In the genomic region with DNA sequence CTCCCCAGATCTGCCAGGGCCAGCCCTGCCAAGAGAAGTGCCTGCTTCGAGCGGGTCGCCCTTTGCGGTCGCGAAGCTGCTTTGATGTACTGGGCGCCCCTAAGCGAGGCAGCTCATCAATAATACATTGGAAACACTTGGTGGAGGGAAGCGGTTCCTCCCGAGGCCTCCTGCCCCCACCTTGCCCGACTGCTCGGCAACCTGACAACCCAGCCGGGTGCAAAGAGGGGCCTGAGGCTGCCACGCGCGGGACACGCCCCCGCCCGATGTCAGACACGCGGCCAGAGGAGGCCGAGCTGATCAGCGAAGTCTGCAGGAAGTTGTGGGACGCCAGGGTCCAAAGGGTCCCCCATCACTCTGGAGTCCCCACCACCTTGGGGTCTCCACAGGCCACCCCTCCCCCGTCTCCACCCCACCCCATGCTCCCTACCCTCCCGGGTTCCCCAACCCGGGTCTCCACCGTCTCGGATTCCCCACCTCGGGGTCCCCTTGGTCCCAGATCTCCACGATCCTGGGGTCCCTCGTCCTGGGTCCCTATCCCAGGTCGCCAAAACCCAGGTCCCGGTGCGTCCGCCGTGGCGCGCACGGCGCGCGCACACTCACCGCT, we compare ENCODE assay signal across 8 mouse cellular contexts. TPM values are rescaled to one million over a fixed set of nuclear protein-coding genes. Genes with fewer than 3 reads are reported as not detected.
DNase-seq lines count a peak whose midpoint lies in the region; ATAC-seq and TF ChIP-seq lines count a peak whose summit lies in the region.

No protein-coding gene starts in this region.

- DNase-seq in heart, adult 2 months, result peak in 1 of 2 experiments; percentile 34
- DNase-seq in heart, postnatal 25 days (ENCODE audit: low spot score), result no peak
- no peak for DNase-seq in gastrocnemius, adult 8-10 months (ENCODE audit: low spot score in 2 of 2)
- DNase-seq in layer of hippocampus, adult 11-12 months (ENCODE audit: low spot score), result no peak

- no peak overlapping the region for H3K27ac ChIP-seq in heart, adult 2 months
- no peak overlapping the region for H3K27ac ChIP-seq in ES-Bruce4 (ENCODE audit: insufficient read depth, low read length)
- no peak overlapping the region for H3K27ac ChIP-seq in embryonic facial prominence, embryonic 15.5 days (replicated peaks)
- H3K27ac ChIP-seq in intestine, embryonic 16.5 days (ENCODE audit: low read length), result no peak overlapping the region
- H3K27ac ChIP-seq in midbrain, embryonic 13.5 days, result no peak overlapping the region

- TF ChIP-seq EP300 in heart, adult 2 months (IDR thresholded peaks at IDR 0.05; ENCODE audit: insufficient read depth, low read depth, low read length), result no peak
- no peak for TF ChIP-seq EP300 in ES-Bruce4 (IDR thresholded peaks at IDR 0.05; ENCODE audit: insufficient read depth, low read depth, low read length)

- intact Hi-C loops in heart, adult 2 months (cut with DNase I), result no loop called here
- intact Hi-C loops in heart, postnatal 25 days (cut with DNase I), result no loop called here

- no peaks in the 10 kb centered on the region for H3K9me3 ChIP-seq in ES-Bruce4 (replicated peaks; ENCODE audit: control insufficient read depth, insufficient read depth, low read length, poor library complexity, severe bottlenecking)
- H3K9me3 ChIP-seq in embryonic facial prominence, embryonic 15.5 days (replicated peaks), result no peaks in the 10 kb centered on the region
- 0 out of 2 replicates have a peak, but pooled peaks cover 4% of the 10 kb centered on the region for H3K9me3 ChIP-seq in intestine, embryonic 16.5 days (ENCODE audit: control insufficient read depth, low read length)
- H3K9me3 ChIP-seq in midbrain, embryonic 13.5 days, result no peaks in the 10 kb centered on the region

- ATAC-seq in embryonic facial prominence, embryonic 15.5 days (ENCODE audit: insufficient number of reproducible peaks, low FRiP score, low TSS enrichment, low read depth), result peak; percentile 20; the same call in 1 of the 2 replicates
- peak; percentile 45 for ATAC-seq in intestine, embryonic 16.5 days
- peak; percentile 69 for ATAC-seq in midbrain, embryonic 13.5 days

- TF ChIP-seq POLR2A in heart, adult 2 months (IDR thresholded peaks at IDR 0.05; ENCODE audit: insufficient read depth, low read depth, low read length), result no peak
- no peak for TF ChIP-seq POLR2A in ES-Bruce4 (IDR thresholded peaks at IDR 0.05; ENCODE audit: insufficient read depth, low read length)

- no peaks in the 10 kb centered on the region for H3K36me3 ChIP-seq in heart, adult 2 months (ENCODE audit: control insufficient read depth, insufficient read depth, low read length)
- no peaks in the 10 kb centered on the region for H3K36me3 ChIP-seq in ES-Bruce4 (ENCODE audit: control insufficient read depth, insufficient read depth, low read length, poor library complexity, severe bottlenecking)
- no peaks in the 10 kb centered on the region for H3K36me3 ChIP-seq in embryonic facial prominence, embryonic 15.5 days
- no peaks in the 10 kb centered on the region for H3K36me3 ChIP-seq in intestine, embryonic 16.5 days (ENCODE audit: control insufficient read depth, insufficient read depth, low read length)
- H3K36me3 ChIP-seq in midbrain, embryonic 13.5 days, result no peaks in the 10 kb centered on the region

- no peaks in the 10 kb centered on the region for H3K27me3 ChIP-seq in heart, adult 2 months (ENCODE audit: control insufficient read depth, insufficient read depth, low read length)
- no peaks in the 10 kb centered on the region for H3K27me3 ChIP-seq in ES-Bruce4 (ENCODE audit: control insufficient read depth, insufficient read depth, low read length, poor library complexity, severe bottlenecking)
- no peaks in the 10 kb centered on the region for H3K27me3 ChIP-seq in embryonic facial prominence, embryonic 15.5 days
- H3K27me3 ChIP-seq in intestine, embryonic 16.5 days (replicated peaks; ENCODE audit: control insufficient read depth, insufficient read depth, low read length), result peaks cover 5% of the 10 kb centered on the region; the same call in 1 of the 2 replicates
- H3K27me3 ChIP-seq in midbrain, embryonic 13.5 days, result peaks cover 39% of the 10 kb centered on the region

- peak overlapping the region; percentile 55 for H3K4me3 ChIP-seq in heart, adult 2 months
- H3K4me3 ChIP-seq in ES-Bruce4 (ENCODE audit: low read depth, low read length), result peak overlapping the region; percentile 65
- H3K4me3 ChIP-seq in embryonic facial prominence, embryonic 15.5 days (replicated peaks), result peak overlapping the region; percentile 66
- H3K4me3 ChIP-seq in intestine, embryonic 16.5 days (ENCODE audit: low read length), result peak overlapping the region; percentile 71
- H3K4me3 ChIP-seq in midbrain, embryonic 13.5 days (replicated peaks), result peak overlapping the region; percentile 60

- no peaks in the 10 kb centered on the region for H3K79me2 ChIP-seq in heart, adult 2 months (replicated peaks; ENCODE audit: control insufficient read depth, insufficient read depth, low read length)

- peak overlapping the region; percentile 71 for H3K9ac ChIP-seq in heart, adult 2 months (ENCODE audit: low read depth, low read length)
- peak overlapping the region; percentile 83 for H3K9ac ChIP-seq in ES-Bruce4 (ENCODE audit: low read depth, poor library complexity, severe bottlenecking)
- peak overlapping the region; percentile 24 for H3K9ac ChIP-seq in embryonic facial prominence, embryonic 15.5 days
- peak overlapping the region; percentile 72 for H3K9ac ChIP-seq in intestine, embryonic 16.5 days (ENCODE audit: low read depth, low read length)
- peak overlapping the region; percentile 76 for H3K9ac ChIP-seq in midbrain, embryonic 13.5 days (replicated peaks)

- no peaks in the 10 kb centered on the region for H3K4me1 ChIP-seq in heart, adult 2 months (ENCODE audit: control insufficient read depth, insufficient read depth, low read length)
- H3K4me1 ChIP-seq in ES-Bruce4 (ENCODE audit: control insufficient read depth, insufficient read depth, low read length), result peaks cover 15% of the 10 kb centered on the region
- peaks cover 36% of the 10 kb centered on the region for H3K4me1 ChIP-seq in embryonic facial prominence, embryonic 15.5 days
- H3K4me1 ChIP-seq in intestine, embryonic 16.5 days (ENCODE audit: control insufficient read depth, insufficient read depth, low read length), result peaks cover 8% of the 10 kb centered on the region
- peaks cover 18% of the 10 kb centered on the region for H3K4me1 ChIP-seq in midbrain, embryonic 13.5 days (replicated peaks)

- 5% methylated on average over 44 of the region's 44 CpGs for WGBS in heart, adult 2 months
- WGBS in embryonic facial prominence, embryonic 15.5 days, result 1% methylated on average over 44 of the region's 44 CpGs
- 2% methylated on average over 44 of the region's 44 CpGs for WGBS in intestine, embryonic 16.5 days
- 1% methylated on average over 43 of the region's 44 CpGs for WGBS in midbrain, embryonic 13.5 days

- no peak for TF ChIP-seq CTCF in heart, adult 2 months (IDR thresholded peaks at IDR 0.05)
- TF ChIP-seq CTCF in ES-Bruce4 (IDR thresholded peaks at IDR 0.05; ENCODE audit: low read depth, low read length), result no peak

- H3K4me2 ChIP-seq in embryonic facial prominence, embryonic 15.5 days (replicated peaks), result peak overlapping the region; percentile 99
- H3K4me2 ChIP-seq in intestine, embryonic 16.5 days (ENCODE audit: low read depth, low read length), result peak overlapping the region; percentile 100
- peak overlapping the region; percentile 97 for H3K4me2 ChIP-seq in midbrain, embryonic 13.5 days (replicated peaks)

RNA-seq across cellular contexts. Expression of gene 1190005I06Rik, which starts 13.7 kb away (rescaled TPM):
- 1 to 10 TPM; 3.9 to 5.3 TPM for total RNA-seq in heart, adult 2 months (2021)
- 3.0 and 6.0 TPM in 2 replicates for polyA plus RNA-seq in heart, adult 2 months (2012; rRNA removed)
- total RNA-seq in heart, postnatal 25 days (2021), result 1 to 10 TPM; 2.3 to 3.4 TPM
- polyA plus RNA-seq in ES-Bruce4 (2011; ENCODE audit: insufficient read depth, insufficient read length, low read depth, missing spikeins), result 12.4 and 17.7 TPM in 2 replicates
- 8.3 and 10.1 TPM in 2 replicates for polyA plus RNA-seq in embryonic facial prominence, embryonic 15.5 days (2015; fragmentation: Nextera tagmentation; extraction: Ambion mirVana)
- polyA plus RNA-seq in intestine, embryonic 16.5 days (2015; fragmentation: Nextera tagmentation; extraction: Ambion mirVana), result 1.8 and 1.9 TPM in 2 replicates
- 6.0 and 8.3 TPM in 2 replicates for polyA plus RNA-seq in midbrain, embryonic 13.5 days (2015; fragmentation: Nextera tagmentation; extraction: Ambion mirVana)
- total RNA-seq in gastrocnemius, adult 8-10 months (2022), result 1 to 10 TPM in 2 of 4 experiments, under 1 TPM in 1, not detected in 1; 0.89 to 1.1 (median 1.1) TPM

RNA-seq across cellular contexts. Expression of gene Gm27021, which starts 34.1 kb away (rescaled TPM):
- not detected for total RNA-seq in heart, adult 2 months (2021)
- not detected in 2 replicates for polyA plus RNA-seq in heart, adult 2 months (2012; rRNA removed)
- total RNA-seq in heart, postnatal 25 days (2021), result not detected
- not detected in 2 replicates for polyA plus RNA-seq in ES-Bruce4 (2011; ENCODE audit: insufficient read depth, insufficient read length, low read depth, missing spikeins)
- polyA plus RNA-seq in embryonic facial prominence, embryonic 15.5 days (2015; fragmentation: Nextera tagmentation; extraction: Ambion mirVana), result 0.67 and 6.2 TPM in 2 replicates
- polyA plus RNA-seq in intestine, embryonic 16.5 days (2015; fragmentation: Nextera tagmentation; extraction: Ambion mirVana), result 1.5 TPM in 2 replicates
- polyA plus RNA-seq in midbrain, embryonic 13.5 days (2015; fragmentation: Nextera tagmentation; extraction: Ambion mirVana), result 5.2 and 5.3 TPM in 2 replicates
- total RNA-seq in gastrocnemius, adult 8-10 months (2022), result not detected

RNA-seq across cellular contexts. Expression of gene Cox4i1, which starts 34.3 kb away (rescaled TPM):
- total RNA-seq in heart, adult 2 months (2021), result 1,000 to 10,000 TPM; 4,113 to 4,965 TPM
- 4,656 and 4,851 TPM in 2 replicates for polyA plus RNA-seq in heart, adult 2 months (2012; rRNA removed)
- total RNA-seq in heart, postnatal 25 days (2021), result 1,000 to 10,000 TPM; 4,549 to 4,664 TPM
- 605 and 624 TPM in 2 replicates for polyA plus RNA-seq in ES-Bruce4 (2011; ENCODE audit: insufficient read depth, insufficient read length, low read depth, missing spikeins)
- polyA plus RNA-seq in embryonic facial prominence, embryonic 15.5 days (2015; fragmentation: Nextera tagmentation; extraction: Ambion mirVana), result 1,008 and 1,040 TPM in 2 replicates
- 1,710 and 1,737 TPM in 2 replicates for polyA plus RNA-seq in intestine, embryonic 16.5 days (2015; fragmentation: Nextera tagmentation; extraction: Ambion mirVana)
- 1,057 and 1,066 TPM in 2 replicates for polyA plus RNA-seq in midbrain, embryonic 13.5 days (2015; fragmentation: Nextera tagmentation; extraction: Ambion mirVana)
- 1,000 to 10,000 TPM; 1,398 to 1,509 (median 1,471) TPM for total RNA-seq in gastrocnemius, adult 8-10 months (2022)

RNA-seq across cellular contexts. Expression of gene Emc8, which starts 34.6 kb away (rescaled TPM):
- total RNA-seq in heart, adult 2 months (2021), result 10 to 100 TPM; 42.2 to 46.3 TPM
- 34.1 and 36.9 TPM in 2 replicates for polyA plus RNA-seq in heart, adult 2 months (2012; rRNA removed)
- 10 to 100 TPM; 45.6 to 46.9 TPM for total RNA-seq in heart, postnatal 25 days (2021)
- polyA plus RNA-seq in ES-Bruce4 (2011; ENCODE audit: insufficient read depth, insufficient read length, low read depth, missing spikeins), result 124 and 141 TPM in 2 replicates
- polyA plus RNA-seq in embryonic facial prominence, embryonic 15.5 days (2015; fragmentation: Nextera tagmentation; extraction: Ambion mirVana), result 220 and 225 TPM in 2 replicates
- polyA plus RNA-seq in intestine, embryonic 16.5 days (2015; fragmentation: Nextera tagmentation; extraction: Ambion mirVana), result 214 and 235 TPM in 2 replicates
- polyA plus RNA-seq in midbrain, embryonic 13.5 days (2015; fragmentation: Nextera tagmentation; extraction: Ambion mirVana), result 161 and 180 TPM in 2 replicates
- 10 to 100 TPM; 18.7 to 29.5 (median 25.8) TPM for total RNA-seq in gastrocnemius, adult 8-10 months (2022)

RNA-seq across cellular contexts. Expression of gene Gins2, which starts 44.7 kb away (rescaled TPM):
- 1 to 10 TPM; 1.1 to 1.5 TPM for total RNA-seq in heart, adult 2 months (2021)
- polyA plus RNA-seq in heart, adult 2 months (2012; rRNA removed), result 1.3 and 1.4 TPM in 2 replicates
- total RNA-seq in heart, postnatal 25 days (2021), result 1 to 10 TPM; 1.2 to 1.5 TPM
- 51.3 and 52.0 TPM in 2 replicates for polyA plus RNA-seq in ES-Bruce4 (2011; ENCODE audit: insufficient read depth, insufficient read length, low read depth, missing spikeins)
- 81.7 and 85.6 TPM in 2 replicates for polyA plus RNA-seq in embryonic facial prominence, embryonic 15.5 days (2015; fragmentation: Nextera tagmentation; extraction: Ambion mirVana)
- polyA plus RNA-seq in intestine, embryonic 16.5 days (2015; fragmentation: Nextera tagmentation; extraction: Ambion mirVana), result 75.1 and 87.5 TPM in 2 replicates
- 36.7 and 37.9 TPM in 2 replicates for polyA plus RNA-seq in midbrain, embryonic 13.5 days (2015; fragmentation: Nextera tagmentation; extraction: Ambion mirVana)
- total RNA-seq in gastrocnemius, adult 8-10 months (2022), result under 1 TPM in 3 of 4 experiments, not detected in 1; 0.09 to 0.43 (median 0.36) TPM

Comparison
In these comparisons a context has a peak if more than half of its experiments do, and no peak if none do; other contexts are left out.
1. H3K9ac ChIP-seq: peak in every context shown above with its lines; median percentile 83 in ES-Bruce4; 76 in midbrain, embryonic 13.5 days; 72 in intestine, embryonic 16.5 days; 71 in heart, adult 2 months; 24 in embryonic facial prominence, embryonic 15.5 days.